In the genomic region with DNA sequence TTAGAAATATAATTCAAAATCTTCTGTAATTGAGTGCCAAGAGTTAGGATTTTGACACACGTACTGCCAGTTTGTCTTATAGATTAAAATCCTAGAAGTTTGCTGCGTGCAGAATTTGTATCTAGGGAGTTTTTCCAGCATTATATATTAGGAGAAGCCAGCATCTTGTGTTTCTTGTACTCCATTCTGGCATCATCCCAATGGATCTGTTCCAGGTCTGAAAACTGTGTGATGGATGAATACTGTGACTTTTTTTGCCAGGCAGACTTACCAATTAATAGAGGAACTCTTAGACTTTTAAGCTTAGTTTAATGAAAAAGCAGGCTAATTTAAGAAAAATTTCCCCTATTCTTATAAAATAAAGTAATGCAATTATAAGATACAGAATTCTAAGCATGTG, we compare ENCODE assay signal across 15 mouse cellular contexts. TPM values are rescaled to one million over a fixed set of nuclear protein-coding genes. Genes with fewer than 3 reads are reported as not detected.
A peak's percentile ranks its signal among the peaks of the same experiment; 100 is the strongest.
DNase-seq lines count a peak whose midpoint lies in the region; ATAC-seq and TF ChIP-seq lines count a peak whose summit lies in the region.
"Had no signal": no experiment of that assay in that cellular context is flagged by ENCODE, and none has a peak within 500 bp of the region (broad histone marks: within the 10 kb centered on the region; RNA-seq: fewer than 3 reads in every experiment).

No protein-coding gene starts in this region.

- H3K4me1 ChIP-seq in lung, embryonic 14.5 days (ENCODE audit: insufficient read depth), result no peaks in the 10 kb centered on the region
- H3K4me1 ChIP-seq: embryonic facial prominence, embryonic 15.5 days; hindbrain, embryonic 12.5 days; midbrain, embryonic 10.5 days had no signal

- 46% methylated on average over 2 of the region's 2 CpGs for WGBS in lung, embryonic 14.5 days

- H3K36me3 ChIP-seq in lung, embryonic 14.5 days (ENCODE audit: insufficient read depth), result no peaks in the 10 kb centered on the region
- H3K36me3 ChIP-seq: embryonic facial prominence, embryonic 15.5 days; hindbrain, embryonic 12.5 days; midbrain, embryonic 10.5 days had no signal

- H3K27me3 ChIP-seq in lung, embryonic 14.5 days (ENCODE audit: insufficient read depth, low read length), result no peaks in the 10 kb centered on the region
- H3K27me3 ChIP-seq: embryonic facial prominence, embryonic 15.5 days had no signal

- no peaks in the 10 kb centered on the region for H3K9me3 ChIP-seq in lung, embryonic 14.5 days (ENCODE audit: low read depth, low read length)
- H3K9me3 ChIP-seq: embryonic facial prominence, embryonic 15.5 days; hindbrain, embryonic 12.5 days; midbrain, embryonic 10.5 days had no signal

- H3K9ac ChIP-seq in lung, embryonic 14.5 days, result no peak overlapping the region
- H3K9ac ChIP-seq: embryonic facial prominence, embryonic 15.5 days; hindbrain, embryonic 12.5 days had no signal

- intact Hi-C loops in gastrocnemius, postnatal 14 days (cut with DNase I; ENCODE audit: low total_unique reads), result no loop called here
- intact Hi-C loops in gastrocnemius, postnatal 36 days (cut with DNase I), result no loop called here

- H3K27ac ChIP-seq in lung, embryonic 14.5 days (ENCODE audit: low read depth), result no peak overlapping the region
- H3K27ac ChIP-seq: embryonic facial prominence, embryonic 15.5 days; hindbrain, embryonic 12.5 days; midbrain, embryonic 10.5 days had no signal

- no peak overlapping the region for H3K4me3 ChIP-seq in lung, embryonic 14.5 days (ENCODE audit: low read depth, low read length)
- H3K4me3 ChIP-seq: embryonic facial prominence, embryonic 15.5 days; hindbrain, embryonic 12.5 days; midbrain, embryonic 10.5 days had no signal

- DNase-seq in cerebellum, adult 8-10 months, result peak; percentile 37
- DNase-seq in gastrocnemius, postnatal 14 days, result peak; percentile 5
- DNase-seq in gastrocnemius, postnatal 36 days, result no peak
- DNase-seq in lung, embryonic 14.5 days, result peak; percentile 53
- no peak for DNase-seq in lung, postnatal 25 days (ENCODE audit: low spot score)
- peak; percentile 72 to 77 for DNase-seq in cerebellum, postnatal 14 days
- DNase-seq: embryo, embryonic 11 days; gastrocnemius, postnatal 10 days; right cerebral cortex, adult 18-20 months; thymus, postnatal 4 days had no signal

- H3K4me2 ChIP-seq in lung, embryonic 14.5 days, result no peak overlapping the region
- H3K4me2 ChIP-seq: embryonic facial prominence, embryonic 15.5 days; hindbrain, embryonic 12.5 days; liver, embryonic 11.5 days had no signal

- no peak for TF ChIP-seq CTCF in lung, embryonic 14.5 days (IDR thresholded peaks at IDR 0.05; ENCODE audit: low read depth)

- no peak for ATAC-seq in cerebellum, adult (ENCODE audit: insufficient number of reproducible peaks, low FRiP score, low TSS enrichment)
- no peak for ATAC-seq in lung, embryonic 14.5 days (ENCODE audit: insufficient read depth)

RNA-seq across cellular contexts. Expression of a gene that starts 27.4 kb away (rescaled TPM):
- 100 to 1,000 TPM; 294 TPM for total RNA-seq in gastrocnemius, postnatal 14 days (2021)
- total RNA-seq in gastrocnemius, postnatal 36 days (2021), result 100 to 1,000 TPM; 267 to 304 TPM
- 13.1 and 15.6 TPM in 2 replicates for polyA plus RNA-seq in lung, embryonic 14.5 days (2014; fragmentation: Nextera tagmentation; extraction: Ambion mirVana)

Comparison
In these comparisons a context has a peak if more than half of its experiments do, and no peak if none do; other contexts are left out.
1. DNase-seq: peak in cerebellum, adult 8-10 months (single experiment), gastrocnemius, postnatal 14 days (single experiment), lung, embryonic 14.5 days (single experiment) and cerebellum, postnatal 14 days (2 of 2); none in gastrocnemius, postnatal 36 days (0 of 2) and lung, postnatal 25 days (single experiment).